Mouse (Mus musculus) gastrocnemius, postnatal 4 days (tissue): ENCODE measurements around the gene Exo5. TPM values are rescaled to one million over a fixed set of nuclear protein-coding genes. Genes with fewer than 3 reads are reported as not detected.
A peak's percentile ranks its signal among the peaks of the same experiment; 100 is the strongest.

Experiments used
- DNase-seq, 2 experiments: peaks; one replicate each; pipeline ENCODE4 v3.0.0; 2021 to 2022; ENCODE audit warnings: low spot score in 2 of 2, mixed read lengths in 2 of 2
- total RNA-seq, 2 experiments: library from RNA; stranded (reverse); gene quantifications; 2 replicates each; pipeline ENCODE4 v1.2.3; 2021

Exo5 gene
- total RNA-seq, 2 experiments from 2014 or later = 7.4 to 7.9 TPM

DNA sequence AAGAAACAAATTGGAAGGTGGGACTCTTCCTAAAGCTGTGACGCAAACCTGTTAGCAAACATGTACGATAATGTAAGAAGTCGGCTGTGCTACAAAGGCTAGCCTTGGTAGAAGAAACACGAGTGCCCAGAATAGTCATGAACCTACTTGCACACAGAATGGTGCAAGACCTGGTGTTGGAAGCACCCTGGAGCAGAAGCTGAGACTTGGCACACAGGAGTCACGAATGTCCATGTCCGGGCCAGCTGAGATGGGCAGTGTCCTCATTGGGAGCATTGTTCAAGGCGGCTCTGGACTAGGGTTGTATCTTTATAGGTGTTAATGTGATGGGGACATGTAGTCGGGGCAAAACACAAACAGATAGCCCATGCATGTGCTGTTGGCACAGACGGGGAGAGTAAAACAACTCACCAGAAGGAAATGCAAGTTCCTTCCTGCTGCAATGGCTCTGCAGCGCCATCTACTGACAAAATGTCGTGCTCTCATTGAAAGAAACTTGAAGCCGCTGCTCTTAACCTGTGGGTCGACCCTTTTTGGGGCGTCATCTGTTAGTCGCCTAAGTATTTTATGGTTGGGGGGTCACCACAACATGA, 15.2 kb downstream of the Exo5 start:
- peak in 1 of 2 experiments; percentile 42 for DNase-seq

DNA sequence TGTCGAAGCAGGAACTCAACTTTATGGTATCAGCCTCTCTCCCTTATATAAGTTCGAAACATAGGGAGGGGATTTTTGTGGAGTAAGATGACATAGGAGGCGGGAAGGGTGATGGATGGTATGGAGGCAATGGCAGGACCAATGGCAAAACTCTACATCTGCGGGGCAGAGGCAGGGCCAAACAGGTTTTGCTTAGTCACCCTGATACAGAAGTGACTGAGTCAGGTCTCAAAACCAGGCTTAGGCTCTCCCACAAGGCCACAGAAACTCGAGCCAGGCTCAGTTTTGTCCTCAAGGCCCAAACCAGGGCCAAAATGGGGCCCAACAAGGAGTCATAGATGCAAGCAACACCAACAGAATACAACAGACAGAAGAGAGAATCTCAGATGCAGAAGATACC, 19.2 kb downstream of the Exo5 start:
- no peak for DNase-seq

- no peak for DNase-seq
Observed at GRCm38 (mm10) chr4:120904533-120904932, 20.3 kb downstream of the Exo5 start.

DNA sequence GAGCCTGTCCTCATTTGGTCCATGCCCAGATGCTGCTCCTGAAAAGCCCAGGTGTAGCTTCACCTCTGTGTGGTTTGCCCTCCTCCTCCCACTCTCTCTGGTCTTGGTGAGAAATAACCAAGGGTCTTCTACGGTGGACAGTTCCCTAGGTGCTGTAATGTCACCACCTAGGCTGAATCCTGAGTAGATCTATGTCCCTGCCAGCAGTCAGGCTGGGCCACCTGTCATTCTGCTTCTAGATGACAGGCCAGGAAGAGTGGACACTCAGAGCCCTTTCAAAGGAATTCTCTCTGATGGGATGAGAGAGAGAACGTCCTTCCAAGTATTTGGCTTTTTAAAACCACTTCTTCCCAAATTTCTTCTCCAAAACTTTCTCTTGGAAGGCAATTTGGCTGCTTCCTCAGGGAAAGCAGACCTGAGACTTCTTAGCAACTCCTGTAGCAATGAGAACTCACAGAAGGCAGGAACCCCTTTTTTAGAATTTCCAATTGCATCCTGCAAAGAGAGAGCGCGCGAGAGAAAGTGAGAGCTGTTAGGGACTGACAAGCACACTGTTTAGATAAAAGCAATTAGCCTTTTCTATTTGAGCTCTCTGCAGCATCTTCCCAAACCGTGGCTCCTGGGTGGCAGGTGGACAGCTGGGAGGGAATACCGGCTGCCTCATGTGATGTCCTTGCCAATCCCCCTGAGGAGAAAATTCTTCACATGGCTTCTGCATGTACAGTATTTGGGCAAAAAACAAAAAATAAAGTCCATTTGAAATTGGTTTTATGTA, 28.8 kb downstream of the Exo5 start:
- DNase-seq = no peak

DNA sequence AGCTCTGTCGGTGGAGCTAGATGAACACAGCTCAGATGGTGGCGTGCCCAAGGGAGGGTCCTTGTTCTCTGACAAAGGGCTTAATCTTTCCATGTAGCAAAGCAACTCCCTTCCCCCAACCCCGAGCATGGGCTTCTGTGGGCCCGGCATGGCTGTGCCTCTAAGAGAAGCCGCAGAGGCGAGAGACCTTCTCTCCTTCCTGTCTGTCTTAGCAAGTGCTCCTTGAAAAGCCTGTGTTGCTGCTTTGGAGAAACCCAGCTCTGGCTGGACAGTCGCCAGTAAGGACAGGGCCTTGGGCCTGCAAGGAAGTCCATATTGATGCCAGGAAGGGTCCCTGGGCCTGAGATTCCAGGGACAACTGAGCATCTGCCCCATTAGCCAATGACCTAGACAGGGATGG, 29.6 kb downstream of the Exo5 start:
- DNase-seq = no peak

DNA sequence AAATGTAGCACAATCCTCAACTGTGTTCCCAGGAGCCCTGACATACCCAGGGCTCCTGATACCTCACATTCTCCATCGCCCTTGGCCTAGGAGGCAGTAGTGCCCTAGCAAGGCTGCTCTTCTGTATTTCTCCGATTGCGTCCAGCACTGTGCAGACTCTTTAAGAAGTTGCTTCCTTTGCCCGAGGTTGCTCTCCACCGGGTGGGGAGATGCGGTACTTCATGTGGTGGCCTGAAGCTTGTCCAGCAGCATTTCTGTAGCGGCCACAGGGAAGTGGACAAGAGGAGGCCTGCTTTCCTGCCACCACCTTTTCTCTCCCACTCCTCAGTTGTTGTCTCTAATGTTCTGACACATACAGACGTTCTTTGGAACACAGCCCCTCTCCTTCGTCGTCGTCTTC, 30.2 kb downstream of the Exo5 start:
- no peak for DNase-seq

DNA sequence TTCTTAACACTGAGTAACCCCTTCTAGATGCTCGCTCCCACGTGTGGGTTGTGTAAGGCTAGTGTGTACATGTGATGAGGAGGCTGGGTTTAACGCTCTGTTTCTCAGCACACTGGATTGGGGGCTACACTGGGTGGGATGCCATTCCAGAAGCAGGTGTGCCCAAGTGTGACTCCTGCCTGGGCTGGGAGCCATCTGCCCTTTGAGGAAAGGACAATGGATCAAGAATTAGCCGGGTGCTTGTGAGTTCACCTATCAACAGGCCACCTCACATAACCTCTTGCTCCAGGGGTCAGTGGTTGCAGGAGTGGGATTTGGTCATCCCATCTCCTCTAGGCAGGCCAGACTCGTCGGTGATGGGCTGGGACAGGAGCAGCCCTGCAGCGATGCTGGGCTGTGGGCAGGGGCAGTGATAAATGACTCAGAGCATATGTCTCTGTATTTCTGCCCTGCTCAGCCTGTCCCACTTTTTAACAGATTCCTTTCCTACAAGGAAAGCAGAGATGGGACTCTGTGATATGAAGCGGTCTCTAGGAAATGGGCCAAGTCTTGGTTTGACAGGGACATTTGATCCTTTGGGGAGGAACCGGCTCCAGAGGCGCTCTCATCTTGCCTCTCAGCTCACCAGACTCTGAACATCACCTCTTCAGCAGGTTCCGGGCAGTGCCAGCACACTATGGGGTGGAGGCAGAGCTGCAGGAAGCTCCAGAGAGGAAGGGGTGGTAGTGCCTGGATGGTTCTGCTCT, 31.0 kb downstream of the Exo5 start:
- DNase-seq = no peak

DNA sequence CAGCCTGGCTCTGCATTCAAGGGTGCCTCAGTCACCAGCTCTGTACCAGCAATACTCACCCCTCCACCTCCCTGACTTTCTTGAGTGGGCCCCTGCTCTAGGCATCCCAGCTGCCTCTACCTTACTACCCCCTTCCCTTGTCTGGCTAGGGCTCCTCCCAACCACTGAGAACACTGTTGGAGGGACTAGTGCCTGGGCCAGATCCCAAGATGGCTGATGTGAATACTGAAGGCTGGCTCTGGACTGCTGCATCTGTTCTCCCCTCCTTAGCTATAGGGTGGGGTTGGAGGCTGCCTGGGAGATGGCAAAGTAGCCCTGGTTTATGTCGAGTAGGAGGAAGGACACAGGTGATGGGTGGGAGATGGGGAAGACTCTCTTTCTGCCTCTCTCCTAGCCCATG, 32.3 kb downstream of the Exo5 start:
- DNase-seq = no peak

DNA sequence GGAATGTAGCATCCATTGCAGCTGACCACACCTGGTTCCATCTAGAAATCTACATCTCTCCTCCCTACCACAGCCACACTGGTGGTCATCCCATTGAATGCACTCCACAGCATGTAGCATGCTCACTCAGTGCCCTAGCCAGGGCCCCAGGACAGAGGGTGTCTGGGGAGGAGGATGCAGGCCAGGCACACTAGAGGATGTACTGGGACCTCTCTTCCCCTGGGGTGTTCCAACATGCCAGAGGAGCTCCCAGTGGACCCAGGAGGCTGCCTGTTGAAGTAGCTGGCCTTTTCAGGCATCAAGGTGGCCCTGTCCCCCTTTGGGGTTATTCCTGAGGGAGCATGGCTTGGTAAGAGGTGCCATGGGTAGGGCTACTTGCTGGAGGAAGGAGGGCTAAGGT, 32.9 kb downstream of the Exo5 start:
- DNase-seq = no peak

GRCm38 (mm10) chr4:120890754-120891440, 33.9 kb downstream of the Exo5 start:
- no peak for DNase-seq

- DNase-seq = no peak
Observed at GRCm38 (mm10) chr4:120888884-120889283, 35.9 kb downstream of the Exo5 start.

- DNase-seq = no peak
Observed at GRCm38 (mm10) chr4:120887381-120888112, 37.3 kb downstream of the Exo5 start.

DNA sequence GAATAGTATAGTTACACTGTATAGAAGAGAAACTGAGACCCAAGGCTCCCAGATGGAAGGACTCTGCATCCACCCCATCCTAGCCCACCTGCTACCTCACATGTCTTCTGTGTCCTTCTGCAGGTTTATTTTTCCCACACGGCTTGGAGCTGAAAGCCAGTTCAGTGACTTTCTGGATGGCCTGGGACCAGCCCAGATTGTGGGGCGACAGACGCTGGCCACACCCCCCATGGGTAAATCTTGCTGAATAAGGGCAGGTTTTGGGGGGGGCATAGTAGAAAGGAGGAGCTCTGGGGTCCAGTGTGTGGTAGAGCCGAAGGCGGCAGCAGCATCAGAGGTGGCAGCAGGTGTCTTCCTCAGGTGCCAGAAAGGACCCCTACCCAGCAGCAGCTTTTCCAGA, 38.0 kb downstream of the Exo5 start:
- DNase-seq = no peak

DNA sequence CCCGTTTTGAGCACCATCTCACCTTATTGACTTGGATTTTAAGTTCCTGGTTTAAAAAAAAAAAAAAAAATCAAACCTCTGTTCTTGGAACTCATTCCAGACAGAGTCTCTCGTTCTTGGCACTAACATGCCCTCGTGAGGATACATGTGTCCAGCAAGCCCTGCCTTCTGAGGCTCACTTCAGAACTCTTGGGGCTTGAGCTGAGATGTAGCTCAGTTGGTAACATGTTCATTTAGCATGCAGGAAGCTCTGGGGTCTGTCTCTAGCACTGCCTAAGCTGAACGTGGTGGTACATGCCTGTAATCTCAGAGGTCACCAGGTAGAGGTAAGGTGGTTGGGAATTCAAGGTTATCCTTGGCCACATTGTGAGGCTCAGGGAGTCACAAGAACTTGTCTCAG, 38.7 kb downstream of the Exo5 start:
- no peak for DNase-seq

- DNase-seq = no peak
Observed at GRCm38 (mm10) chr4:120885208-120886120, 39.4 kb downstream of the Exo5 start.

- no peak for DNase-seq
Observed at GRCm38 (mm10) chr4:120882002-120882625, 42.7 kb downstream of the Exo5 start.

DNA sequence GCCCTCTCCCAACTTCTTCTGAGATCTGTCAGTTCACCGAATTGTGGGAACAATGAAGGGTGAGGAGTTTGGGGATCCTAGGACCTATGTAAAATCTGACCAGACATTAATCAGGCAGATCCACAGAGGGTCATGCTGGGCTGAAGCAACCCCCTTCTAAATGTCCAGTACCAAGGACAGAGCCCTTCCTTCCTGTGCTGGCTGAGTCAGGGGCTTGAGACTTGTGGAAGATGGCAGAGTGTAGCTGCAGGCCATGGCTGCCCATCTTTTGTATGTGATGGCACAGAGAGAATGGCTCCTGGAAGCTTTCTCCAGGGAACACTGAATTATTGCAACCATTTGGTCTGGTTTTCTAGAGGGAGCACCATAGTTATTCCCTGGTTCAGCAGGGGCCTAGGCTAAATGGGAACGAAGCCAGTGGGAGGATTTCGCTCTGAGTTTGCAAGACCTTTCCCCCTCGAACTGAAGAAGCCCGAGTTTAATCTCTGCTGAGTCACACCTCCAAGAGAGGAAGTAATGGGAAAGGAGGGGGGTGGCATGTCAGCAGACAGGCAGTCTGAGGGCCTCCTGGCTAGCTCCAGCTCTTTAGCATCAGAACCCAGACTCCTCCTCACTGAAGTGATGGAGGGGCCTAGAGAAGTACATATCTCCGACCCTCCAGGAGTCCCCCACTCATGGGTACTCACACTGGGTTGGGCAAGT, 43.9 kb downstream of the Exo5 start:
- DNase-seq = no peak

DNA sequence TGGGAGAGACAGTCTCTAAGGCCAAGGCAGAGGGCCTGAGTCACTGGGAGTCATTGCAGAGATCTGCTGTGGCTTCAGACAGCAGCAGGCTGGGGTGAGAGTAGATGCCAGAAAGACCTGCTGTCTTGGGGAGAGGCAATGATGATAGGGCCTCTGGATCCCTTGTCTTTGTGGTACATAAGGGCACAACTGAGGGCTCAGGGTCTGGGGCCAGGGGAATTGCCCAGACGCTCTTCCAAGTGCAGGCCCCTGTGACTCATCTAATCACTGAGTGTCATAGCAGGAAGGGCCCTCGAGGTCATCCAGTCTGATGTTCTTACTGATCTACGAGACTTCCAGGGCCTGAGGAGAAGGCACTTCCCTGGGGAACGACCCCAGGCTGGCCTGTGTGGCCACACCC, 45.4 kb downstream of the Exo5 start:
- DNase-seq = no peak

GRCm38 (mm10) chr4:120878728-120879127, 46.1 kb downstream of the Exo5 start:
- DNase-seq = no peak
